Mouse (Mus musculus): ENCODE results near the gene Cstad.

Cstad gene

GRCm38 (mm10) chr2:30629860-30630259 is 35.0 kb downstream of the Cstad start:
- no peak for DNase-seq

- DNase-seq, result no peak
Measured at GRCm38 (mm10) chr2:30636266-30636671, 41.4 kb downstream of the Cstad start.

DNA sequence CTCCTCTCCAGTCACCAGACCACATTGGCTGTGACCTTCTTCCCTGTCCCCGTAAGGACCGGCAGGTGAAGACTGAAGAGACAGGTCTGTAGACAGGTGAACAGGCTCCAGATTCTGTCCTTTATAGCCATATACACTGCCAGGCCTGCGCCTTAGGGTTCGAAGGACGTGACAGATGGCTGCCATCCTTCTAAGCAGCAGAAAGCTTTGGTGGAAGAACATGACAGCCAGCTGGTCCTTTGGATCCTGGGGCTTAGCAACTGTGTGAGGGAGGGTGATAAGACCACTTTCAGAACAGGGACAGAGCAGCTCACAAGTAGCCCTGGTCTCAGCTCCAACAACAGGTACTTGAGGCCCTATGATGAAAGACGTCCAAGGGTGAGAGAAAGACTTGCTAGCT is 43.2 kb downstream of the Cstad start:
- no peak for DNase-seq

DNA sequence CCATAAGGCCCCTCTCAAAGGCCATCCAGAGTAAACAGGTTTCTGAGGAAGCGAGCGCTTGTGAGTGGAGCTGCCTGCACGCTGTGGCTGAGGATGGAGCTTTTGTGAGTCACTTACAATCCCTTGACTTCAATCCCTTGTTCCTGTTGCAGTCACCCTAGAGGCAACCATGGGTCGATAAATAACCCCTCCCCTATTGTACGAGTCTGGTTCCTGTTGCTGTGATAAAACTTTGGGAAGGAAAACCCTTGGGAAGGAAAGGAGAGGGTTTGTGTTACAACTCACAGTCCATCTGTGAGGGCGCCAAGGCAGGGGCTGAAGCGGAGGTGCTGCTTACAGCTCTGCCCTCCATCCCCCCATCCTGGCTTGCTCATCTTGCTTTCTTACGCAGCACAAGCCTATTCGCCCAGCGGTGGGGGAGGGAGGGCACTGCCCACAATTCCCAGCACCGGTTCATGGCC is 45.2 kb downstream of the Cstad start:
- peak; percentile 81 for DNase-seq

- no peak for DNase-seq
Measured at GRCm38 (mm10) chr2:30642810-30643209, 48.0 kb downstream of the Cstad start.

GRCm38 (mm10) chr2:30643422-30643821 is 48.6 kb downstream of the Cstad start:
- DNase-seq, result no peak

- DNase-seq, result peak; percentile 57
Measured at GRCm38 (mm10) chr2:30646833-30647232, 52.0 kb downstream of the Cstad start.

DNA sequence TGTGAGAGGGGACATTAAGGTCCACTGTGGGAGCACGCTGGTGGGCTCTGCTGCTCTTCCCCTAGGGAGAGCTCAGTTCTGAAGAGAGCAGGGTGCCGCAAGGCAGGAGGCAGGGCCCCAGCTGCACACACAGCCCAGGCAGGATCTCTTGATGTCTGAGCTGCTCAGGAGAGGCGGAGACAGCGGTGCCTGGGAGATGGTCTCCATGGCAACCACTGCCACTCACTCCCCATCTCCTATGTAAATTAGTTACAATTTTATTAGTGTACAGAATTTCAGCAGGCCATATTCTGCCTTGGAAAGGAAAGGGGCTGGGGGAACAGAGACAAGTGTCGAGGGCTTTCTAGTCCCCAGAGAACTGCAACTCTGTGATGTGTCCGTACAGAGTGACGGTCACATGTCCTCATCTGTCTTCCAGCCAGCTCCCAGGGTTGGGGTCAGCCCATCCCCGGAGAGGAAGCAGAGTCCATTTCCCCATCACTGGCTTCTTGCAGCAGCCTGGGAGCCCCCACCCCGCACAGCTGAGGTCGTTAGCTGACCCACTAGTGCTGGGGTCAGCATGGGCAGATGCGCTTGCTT is 52.6 kb downstream of the Cstad start:
- peak; percentile 88 for DNase-seq

DNA sequence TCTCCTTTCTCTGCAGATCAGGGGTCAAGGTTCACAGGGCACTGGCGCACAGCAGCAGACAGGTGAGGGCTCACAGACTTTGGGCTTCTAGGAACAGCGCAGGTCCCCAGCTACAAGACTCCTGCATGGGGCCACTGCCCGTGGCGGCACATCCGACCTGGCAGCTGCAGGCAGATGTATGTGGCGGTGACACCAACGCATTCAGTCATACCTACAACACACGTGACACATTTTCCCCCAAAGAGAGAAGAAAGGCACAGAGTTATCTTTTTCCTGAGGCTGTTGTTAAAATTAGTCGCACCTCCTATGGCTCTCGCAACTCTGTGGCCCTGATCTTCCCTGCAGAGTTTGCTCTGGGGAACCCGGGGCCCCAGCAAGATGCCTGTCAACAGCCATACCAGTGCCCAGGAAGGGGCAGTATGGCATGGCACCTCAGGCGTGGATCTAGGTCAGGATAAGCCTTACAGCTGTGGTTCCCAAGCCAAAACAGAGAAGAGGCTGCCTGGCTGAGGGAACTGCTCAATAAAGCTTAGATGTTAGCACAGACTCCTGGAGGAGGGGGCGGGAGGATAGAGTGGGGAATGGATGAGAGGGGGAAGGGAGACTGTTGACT is 53.1 kb downstream of the Cstad start:
- DNase-seq, result no peak

DNA sequence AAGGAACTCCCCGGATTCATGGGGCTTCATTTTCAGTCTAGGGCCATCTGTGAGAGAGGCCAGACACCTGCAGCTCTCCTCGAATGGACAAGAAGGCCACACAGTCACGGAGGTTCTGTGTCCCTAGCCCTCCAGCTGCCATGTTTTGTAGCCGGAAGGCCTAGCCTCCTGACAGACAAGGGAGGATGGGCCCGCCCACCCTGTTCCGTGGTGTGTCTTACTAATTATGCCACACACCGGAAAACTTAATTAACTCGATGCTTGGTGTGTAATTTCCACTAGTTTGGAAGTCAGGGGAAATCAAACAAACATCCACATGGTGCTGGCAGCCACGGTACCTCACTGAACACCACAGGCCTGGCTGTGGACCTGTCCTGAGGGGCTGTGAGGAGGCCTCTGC is 55.4 kb downstream of the Cstad start:
- DNase-seq, result no peak

- no peak for DNase-seq
Measured at GRCm38 (mm10) chr2:30651831-30652230, 57.0 kb downstream of the Cstad start.

- peak; percentile 90 for DNase-seq
Measured at GRCm38 (mm10) chr2:30652581-30653037, 57.8 kb downstream of the Cstad start.

- DNase-seq, result no peak
Measured at GRCm38 (mm10) chr2:30653046-30653445, 58.2 kb downstream of the Cstad start.

GRCm38 (mm10) chr2:30654158-30654557 is 59.3 kb downstream of the Cstad start:
- no peak for DNase-seq

- DNase-seq, result no peak
Measured at GRCm38 (mm10) chr2:30654582-30654981, 59.7 kb downstream of the Cstad start.

GRCm38 (mm10) chr2:30655746-30656145 is 60.9 kb downstream of the Cstad start:
- DNase-seq, result no peak

- no peak for DNase-seq
Measured at GRCm38 (mm10) chr2:30656711-30657555, 62.1 kb downstream of the Cstad start.

GRCm38 (mm10) chr2:30657674-30658479 is 63.0 kb downstream of the Cstad start:
- DNase-seq, result peak; percentile 84

DNA sequence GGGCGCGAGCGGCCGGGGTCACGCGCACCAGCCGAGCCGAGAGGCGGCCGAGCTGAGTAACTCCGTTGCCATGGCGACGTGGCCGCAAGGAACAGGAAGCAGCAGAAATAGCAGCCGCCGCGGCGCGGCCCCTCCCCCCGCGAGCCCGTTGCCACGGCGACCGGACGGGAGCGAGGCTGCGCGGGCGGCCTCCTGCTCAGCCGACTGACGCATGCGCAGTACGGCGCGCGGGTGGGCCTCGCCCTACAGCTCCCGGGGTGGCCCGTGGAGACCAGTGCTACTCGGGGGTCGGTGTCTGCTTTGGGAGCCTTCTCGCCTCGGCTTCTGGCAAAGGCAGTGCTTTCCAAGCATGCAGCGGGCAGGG is 63.6 kb downstream of the Cstad start:
- peak; percentile 100 for DNase-seq
